Comparison of ENCODE assay signal across 17 mouse cellular contexts in the genomic region with DNA sequence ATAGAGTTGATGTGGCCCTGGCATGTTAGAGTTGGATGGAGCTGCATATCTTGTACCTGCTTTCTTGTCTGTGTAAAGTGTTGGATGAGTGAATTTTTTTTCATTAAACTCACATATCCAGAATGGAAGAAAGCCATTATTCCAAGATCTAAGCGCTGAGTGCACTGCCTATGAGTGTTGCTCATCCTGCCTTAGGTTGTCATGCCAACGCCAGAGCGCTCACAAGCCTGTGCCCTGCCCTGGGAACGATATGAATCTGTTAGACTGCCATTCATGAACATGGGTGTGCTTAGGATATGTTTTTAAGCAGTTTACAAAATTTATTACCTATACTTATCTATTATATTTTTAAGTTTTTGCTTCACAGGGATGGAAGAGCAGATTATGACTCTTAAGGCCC.
DNase-seq lines count a peak whose midpoint lies in the region; ATAC-seq lines count a peak whose summit lies in the region.
"Had no signal": no experiment of that assay in that cellular context is flagged by ENCODE, and none has a peak within 500 bp of the region (broad histone marks: within the 10 kb centered on the region; RNA-seq: fewer than 3 reads in every experiment).

No protein-coding gene starts in this region.

- no peak overlapping the region for H3K27ac ChIP-seq in forebrain, embryonic 14.5 days (ENCODE audit: low read depth, low read length)
- H3K27ac ChIP-seq in forebrain, embryonic 11.5 days (ENCODE audit: low read depth, low read length): no peak overlapping the region
- no peak overlapping the region for H3K27ac ChIP-seq in forebrain, embryonic 16.5 days (ENCODE audit: low read length)
- H3K27ac ChIP-seq: limb, embryonic 13.5 days; macrophage had no signal

- ATAC-seq in forebrain, embryonic 14.5 days: 0 out of 2 replicates have a peak, but pooled peaks have one; percentile 52
- no peak for ATAC-seq in forebrain, embryonic 11.5 days (replicated peaks; ENCODE audit: low FRiP score)
- ATAC-seq in forebrain, embryonic 16.5 days: peak; percentile 84
- ATAC-seq: liver, postnatal 0 days had no signal

- DNase-seq in forebrain, embryonic 14.5 days (ENCODE audit: low spot score): peak; percentile 42
- no peak for DNase-seq in forebrain, embryonic 11.5 days (ENCODE audit: low spot score)
- peak; percentile 14 to 20 for DNase-seq in left cerebral cortex, postnatal 14 days (ENCODE audit: low spot score in 2 of 2)
- DNase-seq in left cerebral cortex, adult 8-10 months (ENCODE audit: low spot score in 2 of 2): no peak
- peak; percentile 2 for DNase-seq in left cerebral cortex, postnatal 4 days
- DNase-seq in thymus, adult 18-20 months: no peak
- no peak for DNase-seq in kidney, postnatal 36 days
- DNase-seq: cerebellum, adult 8-10 months; gastrocnemius, postnatal 14 days; heart, postnatal 4 days; kidney, adult 18-20 months; liver, postnatal 0 days had no signal

- intact Hi-C loops in left cerebral cortex, postnatal 14 days (cut with DNase I): no loop called here
- intact Hi-C loops in left cerebral cortex, postnatal 4 days (cut with DNase I): no loop called here

- H3K4me1 ChIP-seq in forebrain, embryonic 14.5 days (ENCODE audit: control insufficient read depth, insufficient read depth, low read length): no peaks in the 10 kb centered on the region
- no peaks in the 10 kb centered on the region for H3K4me1 ChIP-seq in forebrain, embryonic 11.5 days (replicated peaks; ENCODE audit: control insufficient read depth, insufficient read depth, low read length)
- H3K4me1 ChIP-seq in forebrain, embryonic 16.5 days (replicated peaks; ENCODE audit: control insufficient read depth, insufficient read depth, low read length): no peaks in the 10 kb centered on the region
- H3K4me1 ChIP-seq: limb, embryonic 13.5 days had no signal

- H3K4me2 ChIP-seq in forebrain, embryonic 14.5 days (ENCODE audit: low read length): no peak overlapping the region
- no peak overlapping the region for H3K4me2 ChIP-seq in forebrain, embryonic 11.5 days (ENCODE audit: low read depth, low read length, severe bottlenecking)
- H3K4me2 ChIP-seq in forebrain, embryonic 16.5 days (ENCODE audit: low read length): no peak overlapping the region
- H3K4me2 ChIP-seq: heart, embryonic 11.5 days; limb, embryonic 13.5 days had no signal

- no peak overlapping the region for H3K9ac ChIP-seq in forebrain, embryonic 14.5 days (ENCODE audit: low read length)
- no peak overlapping the region for H3K9ac ChIP-seq in forebrain, embryonic 11.5 days (ENCODE audit: low read length)
- H3K9ac ChIP-seq in forebrain, embryonic 16.5 days (replicated peaks; ENCODE audit: low read depth, low read length): no peak overlapping the region
- H3K9ac ChIP-seq: limb, embryonic 13.5 days; liver, postnatal 0 days had no signal

- H3K27me3 ChIP-seq in forebrain, embryonic 14.5 days (replicated peaks; ENCODE audit: control insufficient read depth, insufficient read depth, low read length): no peaks in the 10 kb centered on the region
- H3K27me3 ChIP-seq in forebrain, embryonic 11.5 days (ENCODE audit: control insufficient read depth, insufficient read depth, low read length): no peaks in the 10 kb centered on the region
- no peaks in the 10 kb centered on the region for H3K27me3 ChIP-seq in forebrain, embryonic 16.5 days (replicated peaks; ENCODE audit: control insufficient read depth, insufficient read depth, low read length)
- H3K27me3 ChIP-seq: limb, embryonic 13.5 days had no signal

- H3K4me3 ChIP-seq in forebrain, embryonic 14.5 days (ENCODE audit: low read depth, low read length): no peak overlapping the region
- no peak overlapping the region for H3K4me3 ChIP-seq in forebrain, embryonic 11.5 days (ENCODE audit: low read depth, low read length)
- H3K4me3 ChIP-seq in forebrain, embryonic 16.5 days (replicated peaks; ENCODE audit: low read length): no peak overlapping the region
- H3K4me3 ChIP-seq: erythroblast, embryonic 14.5 days; limb, embryonic 13.5 days had no signal

- no peaks in the 10 kb centered on the region for H3K9me3 ChIP-seq in forebrain, embryonic 14.5 days (replicated peaks; ENCODE audit: control insufficient read depth, low read length)
- H3K9me3 ChIP-seq in forebrain, embryonic 11.5 days (ENCODE audit: control insufficient read depth, low read length): no peaks in the 10 kb centered on the region
- H3K9me3 ChIP-seq in forebrain, embryonic 16.5 days (ENCODE audit: control insufficient read depth, low read length): no peaks in the 10 kb centered on the region
- H3K9me3 ChIP-seq: limb, embryonic 13.5 days had no signal

- WGBS in forebrain, embryonic 14.5 days: 77% methylated on average over 4 of the region's 4 CpGs
- WGBS in forebrain, embryonic 11.5 days: 81% methylated on average over 4 of the region's 4 CpGs
- 68% methylated on average over 4 of the region's 4 CpGs for WGBS in forebrain, embryonic 16.5 days

- no peaks in the 10 kb centered on the region for H3K36me3 ChIP-seq in forebrain, embryonic 14.5 days (ENCODE audit: control insufficient read depth, insufficient read depth, low read length)
- no peaks in the 10 kb centered on the region for H3K36me3 ChIP-seq in forebrain, embryonic 11.5 days (ENCODE audit: control insufficient read depth, insufficient read depth, low read length)
- H3K36me3 ChIP-seq in forebrain, embryonic 16.5 days (ENCODE audit: control insufficient read depth, insufficient read depth): no peaks in the 10 kb centered on the region
- H3K36me3 ChIP-seq: limb, embryonic 13.5 days had no signal

Comparison
In these comparisons a context has a peak if more than half of its experiments do, and no peak if none do; other contexts are left out.
1. DNase-seq: peak in forebrain, embryonic 14.5 days (single experiment), left cerebral cortex, postnatal 14 days (2 of 2) and left cerebral cortex, postnatal 4 days (single experiment); none in forebrain, embryonic 11.5 days (single experiment), left cerebral cortex, adult 8-10 months (0 of 2), thymus, adult 18-20 months (0 of 2) and kidney, postnatal 36 days (0 of 2).